Mouse (Mus musculus) heart, adult 2 months (tissue): ENCODE measurements around the gene Zfand4.

Experiments used
- CTCF ChIP-seq: fragments of 200-600 bp; IDR thresholded peaks from 2 replicates; pipeline ENCODE4 v1.8.1; 2022; ENCODE audit warnings: antibody characterized with exemption, mild to moderate bottlenecking, moderate library complexity
- EP300 ChIP-seq: fragments of 200-500 bp; IDR thresholded peaks from 2 replicates; pipeline ENCODE4 v1.6.1; 2011; ENCODE audit warnings: low read depth, low read length, control low read depth; ENCODE audit not compliant: insufficient read depth
- POLR2A ChIP-seq: fragments of 200-500 bp; IDR thresholded peaks from 2 replicates; pipeline ENCODE4 v1.6.1; 2011; ENCODE audit warnings: mild to moderate bottlenecking, low read depth, low read length, control low read depth; ENCODE audit not compliant: insufficient read depth

DNA sequence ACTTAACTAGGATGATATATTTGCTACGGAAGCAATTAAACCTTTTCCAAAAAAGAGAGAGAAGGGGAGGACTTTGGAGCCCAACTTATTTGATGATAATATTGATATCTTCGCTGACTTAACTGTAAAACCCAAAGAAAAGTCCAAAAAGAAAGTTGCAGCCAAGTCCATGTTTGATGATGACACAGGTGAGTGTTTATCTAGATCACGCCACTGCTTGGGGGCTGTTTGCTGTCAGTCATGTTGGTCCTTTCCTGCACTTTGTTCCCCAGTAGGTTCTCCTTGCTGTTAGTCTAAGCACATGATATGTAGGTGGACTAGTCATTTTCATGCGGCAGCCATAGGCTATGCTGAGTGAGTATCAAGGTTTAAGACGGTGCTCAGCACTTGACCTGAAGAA is 3.5 kb upstream of the Zfand4 start:
- no peak for TF ChIP-seq CTCF
- no peak for TF ChIP-seq POLR2A
- no peak for TF ChIP-seq EP300
